Mouse (Mus musculus): Measurements from ENCODE around the gene Tspan4. TPM values are rescaled to one million over a fixed set of nuclear protein-coding genes. Genes with fewer than 3 reads are reported as not detected.

The Tspan4 gene
- polyA plus RNA-seq, 1 experiment from 2014 or later, result 21.2 TPM

GRCm38 (mm10) chr7:141472763-141473162 is 2.3 kb upstream of the Tspan4 start:
- Histone ChIP-seq H3K4me3 (ENCODE audit: low read depth, low read length) (no peak overlapping the region), H3K9me3 (ENCODE audit: control insufficient read depth, low read length) (no peaks in the 10 kb centered on the region), H3K27me3 (ENCODE audit: control insufficient read depth, insufficient read depth, low read length) (no peaks in the 10 kb centered on the region), H3K4me2 (ENCODE audit: low read depth, severe bottlenecking) (no peak overlapping the region), H3K36me3 (ENCODE audit: control insufficient read depth, insufficient read depth, low read length) (peaks cover 30% of the 10 kb centered on the region), H3K27ac (replicated peaks; ENCODE audit: low read depth, low read length) (no peak overlapping the region), H3K9ac (ENCODE audit: low read length) (no peak overlapping the region), H3K4me1 (ENCODE audit: control insufficient read depth, insufficient read depth, low read length) (peaks cover 34% of the 10 kb centered on the region)
- DNase-seq (ENCODE audit: low spot score) (no peak), ATAC-seq (ENCODE audit: insufficient number of reproducible peaks, low FRiP score, low TSS enrichment, low read depth) (no peak)
- 89% methylated on average over 6 of the region's 6 CpGs for WGBS

DNA sequence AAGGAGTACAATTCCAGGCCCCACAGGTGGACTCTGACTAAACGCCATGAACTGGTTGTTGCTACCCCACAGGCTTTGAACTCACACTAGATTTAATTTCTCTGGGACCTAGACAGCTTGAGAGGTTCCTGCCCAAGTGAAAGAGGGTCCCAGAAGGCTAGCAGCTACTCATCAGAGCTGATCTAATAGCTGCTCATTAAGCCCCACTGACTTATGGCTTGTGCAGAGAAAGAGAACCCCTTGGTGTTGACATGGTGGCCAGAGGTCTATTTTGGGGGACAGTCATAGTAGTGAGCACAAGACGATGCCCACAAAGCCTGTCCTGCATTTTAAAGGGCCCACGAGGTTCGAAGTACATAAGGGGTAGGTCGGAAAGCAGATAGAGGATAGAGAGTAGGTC is 880 bp upstream of the Tspan4 start:
- Histone ChIP-seq H3K4me2 (ENCODE audit: low read depth, severe bottlenecking) (peak overlapping the region; percentile 90), H3K36me3 (ENCODE audit: control insufficient read depth, insufficient read depth, low read length) (peaks cover 30% of the 10 kb centered on the region), H3K4me1 (ENCODE audit: control insufficient read depth, insufficient read depth, low read length) (peaks cover 21% of the 10 kb centered on the region), H3K9ac (ENCODE audit: low read length) (peak overlapping the region; percentile 92; the same call in 1 of the 2 replicates), H3K9me3 (ENCODE audit: control insufficient read depth, low read length) (no peaks in the 10 kb centered on the region), H3K4me3 (ENCODE audit: low read depth, low read length) (peak overlapping the region; percentile 80), H3K27me3 (ENCODE audit: control insufficient read depth, insufficient read depth, low read length) (no peaks in the 10 kb centered on the region), H3K27ac (replicated peaks; ENCODE audit: low read depth, low read length) (no peak overlapping the region)
- ATAC-seq (ENCODE audit: insufficient number of reproducible peaks, low FRiP score, low TSS enrichment, low read depth) (no peak), DNase-seq (ENCODE audit: low spot score) (no peak)
- WGBS, result 12% methylated on average over 5 of the region's 5 CpGs

GRCm38 (mm10) chr7:141475805-141476158 is 742 bp downstream of the Tspan4 start:
- no peak overlapping the region for H3K27ac ChIP-seq (replicated peaks; ENCODE audit: low read depth, low read length)
- peak overlapping the region; percentile 80 for H3K4me3 ChIP-seq (ENCODE audit: low read depth, low read length)
- WGBS, result 1% methylated on average over 12 of the region's 12 CpGs
- H3K9me3 ChIP-seq (ENCODE audit: control insufficient read depth, low read length), result no peaks in the 10 kb centered on the region
- no peaks in the 10 kb centered on the region for H3K27me3 ChIP-seq (ENCODE audit: control insufficient read depth, insufficient read depth, low read length)
- DNase-seq (ENCODE audit: low spot score) (no peak), ATAC-seq (ENCODE audit: insufficient number of reproducible peaks, low FRiP score, low TSS enrichment, low read depth) (no peak)
- H3K4me1 ChIP-seq (ENCODE audit: control insufficient read depth, insufficient read depth, low read length), result peaks cover 18% of the 10 kb centered on the region
- H3K4me2 ChIP-seq (ENCODE audit: low read depth, severe bottlenecking), result peak overlapping the region; percentile 90
- peaks cover 17% of the 10 kb centered on the region for H3K36me3 ChIP-seq (ENCODE audit: control insufficient read depth, insufficient read depth, low read length)
- H3K9ac ChIP-seq (ENCODE audit: low read length), result peak overlapping the region; percentile 92

- 0% methylated on average over 11 of the region's 17 CpGs for WGBS
- Histone ChIP-seq H3K9me3 (ENCODE audit: control insufficient read depth, low read length) (no peaks in the 10 kb centered on the region), H3K27me3 (ENCODE audit: control insufficient read depth, insufficient read depth, low read length) (no peaks in the 10 kb centered on the region), H3K4me1 (ENCODE audit: control insufficient read depth, insufficient read depth, low read length) (peaks cover 18% of the 10 kb centered on the region), H3K4me2 (ENCODE audit: low read depth, severe bottlenecking) (peak overlapping the region; percentile 90), H3K36me3 (ENCODE audit: control insufficient read depth, insufficient read depth, low read length) (peaks cover 10% of the 10 kb centered on the region), H3K4me3 (ENCODE audit: low read depth, low read length) (peak overlapping the region; percentile 80), H3K27ac (replicated peaks; ENCODE audit: low read depth, low read length) (no peak overlapping the region; the same call in 1 of the 2 replicates), H3K9ac (ENCODE audit: low read length) (peak overlapping the region; percentile 92)
- ATAC-seq (ENCODE audit: insufficient number of reproducible peaks, low FRiP score, low TSS enrichment, low read depth), result peak; percentile 42
- DNase-seq (ENCODE audit: low spot score), result peak; percentile 75
Measured at GRCm38 (mm10) chr7:141476226-141476980, 1.4 kb downstream of the Tspan4 start.

GRCm38 (mm10) chr7:141476981-141477370 is 1.9 kb downstream of the Tspan4 start:
- 0 out of 2 replicates have a peak, but pooled peaks have one; percentile 4 for ATAC-seq (ENCODE audit: insufficient number of reproducible peaks, low FRiP score, low TSS enrichment, low read depth)
- no peak overlapping the region for H3K9ac ChIP-seq (ENCODE audit: low read length)
- no peak overlapping the region for H3K27ac ChIP-seq (replicated peaks; ENCODE audit: low read depth, low read length)
- DNase-seq (ENCODE audit: low spot score), result no peak
- H3K36me3 ChIP-seq (ENCODE audit: control insufficient read depth, insufficient read depth, low read length), result peaks cover 8% of the 10 kb centered on the region
- H3K4me3 ChIP-seq (ENCODE audit: low read depth, low read length), result peak overlapping the region; percentile 80; the same call in 1 of the 2 replicates
- no peaks in the 10 kb centered on the region for H3K27me3 ChIP-seq (ENCODE audit: control insufficient read depth, insufficient read depth, low read length)
- H3K4me1 ChIP-seq (ENCODE audit: control insufficient read depth, insufficient read depth, low read length), result peaks cover 18% of the 10 kb centered on the region
- no peaks in the 10 kb centered on the region for H3K9me3 ChIP-seq (ENCODE audit: control insufficient read depth, low read length)
- H3K4me2 ChIP-seq (ENCODE audit: low read depth, severe bottlenecking), result peak overlapping the region; percentile 90
- WGBS, result 18% methylated on average over 7 of the region's 7 CpGs

DNA sequence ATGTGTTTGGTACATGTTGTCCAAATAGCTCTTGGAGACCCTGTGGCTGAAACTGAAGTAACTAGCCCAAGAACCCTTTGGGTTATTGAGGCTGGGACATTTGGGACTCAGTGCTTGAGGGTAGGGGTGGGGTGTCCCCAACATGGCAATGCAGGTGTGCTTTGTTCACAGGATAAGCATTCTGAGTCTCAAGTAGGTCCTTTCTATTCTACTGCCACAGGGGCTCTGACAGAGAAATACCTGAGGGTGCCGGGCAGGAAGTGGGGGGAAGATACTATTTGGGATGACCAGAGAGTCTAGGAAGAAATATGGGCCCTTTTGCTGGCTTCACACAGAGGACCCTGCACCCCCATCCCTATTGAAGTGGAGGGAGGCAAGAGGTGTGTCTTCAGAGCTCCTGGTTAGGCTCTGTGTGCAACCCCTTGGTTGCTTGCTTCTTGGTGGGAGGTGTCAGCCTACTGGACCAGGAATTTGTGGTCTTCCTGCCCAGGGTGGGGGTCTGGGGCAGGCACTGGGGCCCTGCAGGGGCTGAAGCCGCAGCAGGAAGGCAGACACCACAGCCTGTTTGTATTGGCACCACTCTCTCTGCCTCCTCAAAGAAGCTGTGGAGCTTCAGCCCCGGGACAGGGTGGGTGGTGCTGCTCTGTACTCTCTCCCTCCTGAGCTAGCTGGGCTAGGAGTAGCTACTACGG is 2.7 kb downstream of the Tspan4 start:
- H3K27me3 ChIP-seq (ENCODE audit: control insufficient read depth, insufficient read depth, low read length), result peaks cover 3% of the 10 kb centered on the region
- H3K4me2 ChIP-seq (ENCODE audit: low read depth, severe bottlenecking), result no peak overlapping the region; the same call in 1 of the 2 replicates
- H3K4me1 ChIP-seq (ENCODE audit: control insufficient read depth, insufficient read depth, low read length), result peaks cover 22% of the 10 kb centered on the region
- no peak overlapping the region for H3K4me3 ChIP-seq (ENCODE audit: low read depth, low read length)
- DNase-seq (ENCODE audit: low spot score) (no peak), ATAC-seq (ENCODE audit: insufficient number of reproducible peaks, low FRiP score, low TSS enrichment, low read depth) (no peak)
- H3K27ac ChIP-seq (replicated peaks; ENCODE audit: low read depth, low read length), result no peak overlapping the region
- 63% methylated on average over 4 of the region's 4 CpGs for WGBS
- no peak overlapping the region; the same call in 1 of the 2 replicates for H3K9ac ChIP-seq (ENCODE audit: low read length)
- H3K9me3 ChIP-seq (ENCODE audit: control insufficient read depth, low read length), result no peaks in the 10 kb centered on the region
- peaks cover 2% of the 10 kb centered on the region for H3K36me3 ChIP-seq (ENCODE audit: control insufficient read depth, insufficient read depth, low read length)

DNA sequence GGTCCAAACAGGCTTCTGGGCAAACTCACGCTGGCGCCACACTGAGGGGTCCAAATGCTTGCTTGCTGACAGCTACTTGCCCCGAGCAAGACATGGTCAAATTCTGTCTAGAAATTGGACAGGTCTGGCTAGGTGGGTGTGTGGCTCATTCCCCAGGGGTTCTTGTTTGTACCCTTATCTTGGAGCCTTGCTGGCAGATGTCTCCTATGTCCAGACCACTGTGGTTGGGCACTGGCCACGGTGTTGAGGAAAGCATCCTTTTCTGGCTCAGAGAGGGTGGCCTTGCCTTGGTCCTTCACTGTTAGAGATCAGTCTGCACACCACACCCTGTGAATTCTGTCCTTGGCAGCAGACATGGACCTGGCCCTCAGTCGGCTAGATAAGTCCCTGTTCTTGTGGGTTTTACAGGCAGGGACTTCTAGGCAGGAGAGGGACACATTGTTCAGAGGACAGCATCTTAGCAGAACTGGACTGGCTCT is 3.3 kb downstream of the Tspan4 start:
- H3K9ac ChIP-seq (ENCODE audit: low read length), result no peak overlapping the region; the same call in 1 of the 2 replicates
- H3K4me2 ChIP-seq (ENCODE audit: low read depth, severe bottlenecking), result no peak overlapping the region; the same call in 1 of the 2 replicates
- no peak overlapping the region for H3K27ac ChIP-seq (replicated peaks; ENCODE audit: low read depth, low read length)
- DNase-seq (ENCODE audit: low spot score) (no peak), ATAC-seq (ENCODE audit: insufficient number of reproducible peaks, low FRiP score, low TSS enrichment, low read depth) (no peak)
- peaks cover 9% of the 10 kb centered on the region for H3K27me3 ChIP-seq (ENCODE audit: control insufficient read depth, insufficient read depth, low read length)
- H3K4me3 ChIP-seq (ENCODE audit: low read depth, low read length), result no peak overlapping the region
- no peaks in the 10 kb centered on the region for H3K9me3 ChIP-seq (ENCODE audit: control insufficient read depth, low read length)
- 83% methylated on average over 5 of the region's 5 CpGs for WGBS
- H3K36me3 ChIP-seq (ENCODE audit: control insufficient read depth, insufficient read depth, low read length), result no peaks in the 10 kb centered on the region
- peaks cover 22% of the 10 kb centered on the region for H3K4me1 ChIP-seq (ENCODE audit: control insufficient read depth, insufficient read depth, low read length)

DNA sequence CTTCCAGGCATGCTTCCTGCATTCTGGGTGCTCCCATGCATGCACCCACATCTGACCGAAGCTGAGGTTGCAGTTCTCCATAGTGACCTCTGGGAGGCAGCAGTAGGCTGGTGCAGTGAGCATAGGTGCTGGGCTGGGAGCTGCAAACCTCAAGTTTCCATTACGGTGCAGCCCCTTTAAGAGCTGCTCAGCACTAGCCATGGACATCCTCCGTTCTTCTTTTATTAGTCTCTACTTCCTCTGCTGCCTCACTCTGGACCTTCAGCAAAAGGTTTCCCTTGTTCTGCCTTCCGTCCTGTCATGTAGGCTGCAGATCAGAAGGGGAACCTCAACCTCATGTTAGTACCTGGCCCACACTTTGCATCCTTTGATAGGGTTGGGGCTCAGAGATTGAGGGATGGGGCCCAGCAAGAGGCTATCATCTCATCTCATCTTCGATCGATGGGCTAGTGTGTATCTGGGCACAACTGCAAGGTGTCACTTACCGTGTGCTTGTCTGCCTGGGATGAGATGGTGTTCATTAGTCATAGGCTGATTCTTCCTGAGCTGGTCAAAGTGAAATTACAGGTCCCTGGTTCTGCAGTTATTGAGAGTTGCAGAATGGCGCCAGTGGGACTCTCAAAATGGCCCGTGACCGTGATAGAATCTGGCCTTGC is 5.9 kb downstream of the Tspan4 start:
- Histone ChIP-seq H3K36me3 (ENCODE audit: control insufficient read depth, insufficient read depth, low read length) (no peaks in the 10 kb centered on the region), H3K27ac (replicated peaks; ENCODE audit: low read depth, low read length) (no peak overlapping the region), H3K27me3 (ENCODE audit: control insufficient read depth, insufficient read depth, low read length) (peaks cover 10% of the 10 kb centered on the region), H3K4me2 (ENCODE audit: low read depth, severe bottlenecking) (peak overlapping the region; percentile 7; the same call in 1 of the 2 replicates), H3K9me3 (ENCODE audit: control insufficient read depth, low read length) (no peaks in the 10 kb centered on the region), H3K4me3 (ENCODE audit: low read depth, low read length) (no peak overlapping the region), H3K4me1 (ENCODE audit: control insufficient read depth, insufficient read depth, low read length) (peaks cover 11% of the 10 kb centered on the region), H3K9ac (ENCODE audit: low read length) (no peak overlapping the region)
- peak; percentile 71 for DNase-seq (ENCODE audit: low spot score)
- WGBS, result 8% methylated on average over 10 of the region's 10 CpGs
- ATAC-seq (ENCODE audit: insufficient number of reproducible peaks, low FRiP score, low TSS enrichment, low read depth), result no peak

Data from limb, embryonic 11.5 days (tissue).